Mouse (Mus musculus) erythroblast, embryonic 14.5 days (primary cell): ENCODE measurements around the gene Lmo1. TPM values are rescaled to one million over a fixed set of nuclear protein-coding genes. Genes with fewer than 3 reads are reported as not detected.
"Not testable (repeated sequence)": the region's sequence is repeated elsewhere in the genome, so short reads cannot be mapped to it uniquely, and the experiment has no call there.

Experiments used
- H3K27me3 ChIP-seq: 2 replicates; pipeline ENCODE4 v1.6.1; 2012; ENCODE audit warnings: inconsistent platforms; ENCODE audit not compliant: control insufficient read depth
- H3K36me3 ChIP-seq: 2 replicates; pipeline ENCODE4 v1.6.1; 2012; ENCODE audit warnings: mild to moderate bottlenecking, inconsistent platforms; ENCODE audit not compliant: control insufficient read depth
- H3K4me1 ChIP-seq: 2 replicates; pipeline ENCODE4 v1.6.1; 2012; ENCODE audit warnings: inconsistent platforms; ENCODE audit not compliant: control insufficient read depth
- H3K4me3 ChIP-seq: replicated peaks from 2 replicates; pipeline ENCODE3; 2012; ENCODE audit warnings: moderate library complexity, mild to moderate bottlenecking, inconsistent platforms
- H3K9me3 ChIP-seq: 2 replicates; pipeline ENCODE4 v1.6.1; 2012; ENCODE audit warnings: low read length, inconsistent platforms, mixed read lengths; ENCODE audit not compliant: control insufficient read depth
- GATA1 ChIP-seq: IDR thresholded peaks from 2 replicates; pipeline ENCODE4 v1.6.1; 2012; ENCODE audit warnings: low read length, inconsistent platforms, mixed read lengths
- TAL1 ChIP-seq: IDR thresholded peaks from 3 replicates; pipeline ENCODE4 v1.6.1; 2012; ENCODE audit warnings: low read length, inconsistent platforms, mixed read lengths
- polyA plus RNA-seq: library from polyadenylated mRNA; stranded (reverse); fragments of >175 nt; gene quantifications from 2 replicates; pipeline ENCODE4 v1.2.3, GENCODE M21; 2012

The Lmo1 gene
- polyA plus RNA-seq, 1 experiment: not detected

DNA sequence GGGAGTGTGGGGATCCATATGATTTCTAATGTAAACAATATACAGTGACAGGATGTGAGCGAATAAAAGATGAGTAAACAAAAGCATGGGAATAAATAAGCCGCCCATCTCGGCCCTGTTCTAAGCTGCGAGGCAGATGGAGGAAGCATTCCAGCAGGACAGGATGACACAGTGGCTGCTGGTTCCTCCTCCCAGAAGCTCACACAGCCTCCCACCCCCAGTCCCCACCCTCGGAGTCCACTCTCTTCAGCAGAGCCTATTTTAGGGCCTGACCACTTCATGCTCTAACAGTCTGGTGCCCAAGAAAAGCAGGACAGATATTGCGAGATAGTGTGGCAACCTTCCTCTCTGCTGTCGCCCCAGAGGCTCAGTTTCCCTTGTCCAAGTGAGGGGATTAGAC, 77.8 kb downstream of the Lmo1 start:
- TF ChIP-seq GATA1 (no peak), TAL1 (no peak)
- H3K36me3 ChIP-seq: no peaks in the 10 kb centered on the region
- H3K4me3 ChIP-seq: no peak overlapping the region
- H3K4me1 ChIP-seq: peaks cover 8% of the 10 kb centered on the region
- H3K27me3 ChIP-seq: peaks cover 4% of the 10 kb centered on the region; the same call in 1 of the 2 replicates
- H3K9me3 ChIP-seq: no peaks in the 10 kb centered on the region

DNA sequence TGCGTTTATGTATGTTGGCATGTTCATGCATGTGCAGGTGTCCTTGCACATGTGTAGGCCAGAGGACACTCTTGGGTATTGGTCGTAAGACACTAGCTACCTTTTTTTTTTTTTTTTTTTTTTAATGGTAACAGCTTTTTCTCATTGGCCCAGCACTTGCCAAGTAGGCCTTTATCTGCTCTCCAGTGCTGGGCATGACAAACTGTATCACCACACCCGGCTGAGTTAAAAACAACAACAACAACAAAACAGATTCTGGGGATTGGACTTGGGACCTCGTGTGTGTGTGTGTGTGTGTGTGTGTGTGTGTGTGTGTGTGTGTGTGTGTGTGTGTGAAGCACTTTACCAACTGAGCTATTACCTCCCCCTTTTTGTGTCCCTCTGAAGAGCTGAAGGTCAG, 78.4 kb downstream of the Lmo1 start:
- Histone ChIP-seq H3K4me3 (no peak overlapping the region), H3K4me1 (peaks cover 8% of the 10 kb centered on the region), H3K36me3 (no peaks in the 10 kb centered on the region), H3K9me3 (no peaks in the 10 kb centered on the region), H3K27me3 (peaks cover 4% of the 10 kb centered on the region; the same call in 1 of the 2 replicates)
- TF ChIP-seq GATA1 (no peak), TAL1 (no peak)

DNA sequence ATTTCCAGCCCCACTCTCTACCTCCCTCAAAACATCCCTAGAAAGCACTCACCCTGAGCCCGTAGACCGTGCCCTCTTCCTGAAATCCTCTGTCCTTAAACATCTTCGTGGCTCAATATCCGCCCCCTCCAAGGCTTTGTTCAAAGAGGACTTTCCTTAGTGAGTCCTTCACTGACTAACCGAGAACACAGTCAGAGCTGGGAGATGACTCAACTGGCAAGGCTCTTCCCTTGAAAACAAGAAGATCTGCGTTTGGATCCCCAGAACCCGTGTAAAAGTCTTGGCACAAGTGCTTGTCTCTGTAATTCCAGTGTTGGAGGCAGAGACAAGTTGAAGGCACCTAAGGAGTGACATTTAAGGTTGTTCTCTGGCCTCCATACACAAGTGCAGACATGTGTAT, 80.7 kb downstream of the Lmo1 start:
- H3K4me3 ChIP-seq: no peak overlapping the region
- no peaks in the 10 kb centered on the region for H3K9me3 ChIP-seq
- H3K27me3 ChIP-seq: peaks cover 6% of the 10 kb centered on the region; the same call in 1 of the 2 replicates
- H3K4me1 ChIP-seq: peaks cover 7% of the 10 kb centered on the region
- H3K36me3 ChIP-seq: no peaks in the 10 kb centered on the region
- TF ChIP-seq GATA1 (no peak), TAL1 (no peak)

DNA sequence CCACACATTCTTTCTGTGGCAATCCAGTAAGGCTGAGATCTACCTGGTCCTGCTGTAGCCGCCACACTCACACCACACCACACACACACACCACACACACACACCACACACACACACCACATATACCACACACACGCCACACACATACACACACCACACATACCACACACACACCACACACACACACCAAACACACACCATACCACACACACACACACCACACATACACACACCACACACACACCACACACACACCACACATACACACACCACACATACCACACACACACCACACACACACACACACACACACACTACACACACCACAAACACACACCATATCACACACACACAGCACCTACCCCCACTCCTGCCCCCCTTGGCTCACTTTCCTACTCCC, 83.7 kb downstream of the Lmo1 start:
- not testable (repeated sequence) for H3K9me3 ChIP-seq, H3K27me3 ChIP-seq, H3K36me3 ChIP-seq, H3K4me3 ChIP-seq, H3K4me1 ChIP-seq

Other genes starting within 250 kb of the Lmo1 start
- not detected in 2 replicates for gene Nlrp10, start 245.0 kb downstream of the Lmo1 start, polyA plus RNA-seq
- gene Eif3f, start 240.8 kb downstream of the Lmo1 start, polyA plus RNA-seq: 37.1 and 38.6 TPM in 2 replicates
- 0.01 TPM in 1 of 2 replicates, not detected in the other for gene Tub, start 224.9 kb downstream of the Lmo1 start, polyA plus RNA-seq
- gene Ric3, start 91.9 kb downstream of the Lmo1 start, polyA plus RNA-seq: 0.07 TPM in 1 of 2 replicates, not detected in the other